Mouse (Mus musculus) intestine, embryonic 14.5 days (tissue): ENCODE results near the gene Nme7. TPM values are rescaled to one million over a fixed set of nuclear protein-coding genes. Genes with fewer than 3 reads are reported as not detected.

Source experiments
- ATAC-seq: fragments of 200-750 bp; cut with Nextera tagmentation; replicated peaks from 2 replicates; pipeline ENCODE4 v1.8.0; 2017; ENCODE audit warnings: low read depth, moderate number of reproducible peaks, moderate TSS enrichment, moderate library complexity; ENCODE audit not compliant: low FRiP score, low TSS enrichment
- DNase-seq: peaks from one replicate; pipeline ENCODE4 v3.0.0-alpha.2; 2018; ENCODE audit warnings: low spot score
- H3K27ac ChIP-seq: fragments of 300-500 bp; sonication (generic); 2 replicates; pipeline ENCODE4 v1.5.1; 2014; ENCODE audit warnings: low read depth, mild to moderate bottlenecking, control low read depth
- H3K27me3 ChIP-seq: fragments of 300-500 bp; sonication (generic); replicated peaks from 2 replicates; pipeline ENCODE4 v1.6.1; 2014; ENCODE audit warnings: low read length, control low read depth; ENCODE audit not compliant: control insufficient read depth, insufficient read depth
- H3K36me3 ChIP-seq: fragments of 300-500 bp; sonication (generic); 2 replicates; pipeline ENCODE4 v1.6.1; 2014; ENCODE audit warnings: low read length, control low read depth; ENCODE audit not compliant: control insufficient read depth, insufficient read depth
- H3K4me1 ChIP-seq: fragments of 300-500 bp; sonication (generic); replicated peaks from 2 replicates; pipeline ENCODE4 v1.6.1; 2014; ENCODE audit warnings: low read length, control low read depth, mixed read lengths; ENCODE audit not compliant: control insufficient read depth, insufficient read depth
- H3K4me2 ChIP-seq: fragments of 300-500 bp; sonication (generic); 2 replicates; pipeline ENCODE4 v1.6.1; 2014; ENCODE audit warnings: low read length
- H3K4me3 ChIP-seq: fragments of 300-500 bp; sonication (generic); 2 replicates; pipeline ENCODE4 v1.5.1; 2014; ENCODE audit warnings: low read depth, low read length, control low read depth, mixed read lengths
- H3K9ac ChIP-seq: fragments of 300-500 bp; sonication (generic); 2 replicates; pipeline ENCODE4 v1.6.1; 2014; ENCODE audit warnings: mild to moderate bottlenecking, low read length
- H3K9me3 ChIP-seq: fragments of 300-500 bp; sonication (generic); 2 replicates; pipeline ENCODE4 v1.6.1; 2016; ENCODE audit warnings: low read length, control low read depth; ENCODE audit not compliant: control insufficient read depth
- WGBS: fragments of 180-500 bp; shearing (Covaris S2); extraction: QIAGEN DNeasy Blood & Tissue Kit; methylation state at CpG from one replicate; pipeline ENCODE4 v1.1.7; 2014; 5-methylcytosine and 5-hydroxymethylcytosine counted together
- polyA plus RNA-seq: library from polyadenylated mRNA; unstranded; fragments of >200 nt; fragmentation: Nextera tagmentation; extraction: Ambion mirVana; gene quantifications from 2 replicates; pipeline ENCODE4 v1.2.1, GENCODE M21; 2014

Gene Nme7
- polyA plus RNA-seq, 1 experiment from 2014 or later = 34.5 TPM

- 66% methylated on average over 4 of the region's 4 CpGs for WGBS
- no peak overlapping the region for H3K27ac ChIP-seq
Observed at GRCm38 (mm10) chr1:164279332-164279731, 24.6 kb upstream of the Nme7 start.

GRCm38 (mm10) chr1:164284007-164284406, 19.9 kb upstream of the Nme7 start:
- Histone ChIP-seq H3K27me3 (no peaks in the 10 kb centered on the region), H3K27ac (no peak overlapping the region), H3K9me3 (no peaks in the 10 kb centered on the region), H3K4me3 (no peak overlapping the region), H3K4me2 (no peak overlapping the region), H3K9ac (no peak overlapping the region), H3K36me3 (0 out of 2 replicates have a peak, but pooled peaks cover 3% of the 10 kb centered on the region), H3K4me1 (no peaks in the 10 kb centered on the region)
- no peak for DNase-seq
- ATAC-seq = no peak
- 91% methylated on average over 3 of the region's 3 CpGs for WGBS

More at GRCm38 (mm10) chr1:164279332-164279731, 24.6 kb upstream of the Nme7 start:
- Histone ChIP-seq H3K27me3 (no peaks in the 10 kb centered on the region), H3K9me3 (no peaks in the 10 kb centered on the region), H3K36me3 (0 out of 2 replicates have a peak, but pooled peaks cover 3% of the 10 kb centered on the region), H3K4me2 (no peak overlapping the region), H3K4me1 (no peaks in the 10 kb centered on the region), H3K9ac (no peak overlapping the region), H3K4me3 (no peak overlapping the region)
- DNase-seq (no peak), ATAC-seq (no peak)

GRCm38 (mm10) chr1:164287406-164287805, 16.5 kb upstream of the Nme7 start:
- ATAC-seq (no peak), DNase-seq (no peak)
- H3K9me3 ChIP-seq = no peaks in the 10 kb centered on the region
- H3K4me1 ChIP-seq = no peaks in the 10 kb centered on the region
- WGBS = 72% methylated on average over 15 of the region's 15 CpGs
- no peak overlapping the region for H3K27ac ChIP-seq
- no peak overlapping the region for H3K9ac ChIP-seq
- no peak overlapping the region for H3K4me2 ChIP-seq
- no peaks in the 10 kb centered on the region for H3K27me3 ChIP-seq
- H3K4me3 ChIP-seq = no peak overlapping the region
- peaks cover 25% of the 10 kb centered on the region for H3K36me3 ChIP-seq

GRCm38 (mm10) chr1:164292040-164292439, 11.9 kb upstream of the Nme7 start:
- WGBS = 89% methylated on average over 5 of the region's 5 CpGs
- Histone ChIP-seq H3K9me3 (no peaks in the 10 kb centered on the region), H3K36me3 (peaks cover 60% of the 10 kb centered on the region), H3K4me3 (no peak overlapping the region), H3K4me2 (no peak overlapping the region), H3K27ac (no peak overlapping the region), H3K27me3 (no peaks in the 10 kb centered on the region), H3K9ac (no peak overlapping the region), H3K4me1 (no peaks in the 10 kb centered on the region)
- no peak for ATAC-seq
- DNase-seq = no peak

- Histone ChIP-seq H3K9me3 (no peaks in the 10 kb centered on the region), H3K27me3 (no peaks in the 10 kb centered on the region), H3K36me3 (peaks cover 80% of the 10 kb centered on the region), H3K4me3 (no peak overlapping the region), H3K27ac (no peak overlapping the region), H3K9ac (no peak overlapping the region), H3K4me2 (no peak overlapping the region), H3K4me1 (no peaks in the 10 kb centered on the region)
- DNase-seq = no peak
- 89% methylated on average over 6 of the region's 6 CpGs for WGBS
- ATAC-seq = no peak
Observed at GRCm38 (mm10) chr1:164294071-164294470, 9.8 kb upstream of the Nme7 start.

- Histone ChIP-seq H3K4me1 (no peaks in the 10 kb centered on the region), H3K9me3 (no peaks in the 10 kb centered on the region), H3K4me3 (no peak overlapping the region), H3K27ac (no peak overlapping the region), H3K4me2 (no peak overlapping the region), H3K27me3 (no peaks in the 10 kb centered on the region), H3K36me3 (peaks cover 86% of the 10 kb centered on the region), H3K9ac (no peak overlapping the region)
- ATAC-seq (no peak), DNase-seq (no peak)
- 98% methylated on average over 4 of the region's 5 CpGs for WGBS
Observed at GRCm38 (mm10) chr1:164296473-164296872, 7.4 kb upstream of the Nme7 start.

- ATAC-seq (no peak), DNase-seq (no peak)
- no peaks in the 10 kb centered on the region for H3K9me3 ChIP-seq
- H3K4me1 ChIP-seq = peaks cover 5% of the 10 kb centered on the region; the same call in 1 of the 2 replicates
- H3K4me2 ChIP-seq = no peak overlapping the region
- H3K27me3 ChIP-seq = no peaks in the 10 kb centered on the region
- H3K4me3 ChIP-seq = no peak overlapping the region
- no peak overlapping the region for H3K9ac ChIP-seq
- peaks cover 57% of the 10 kb centered on the region for H3K36me3 ChIP-seq
- 92% methylated on average over 4 of the region's 4 CpGs for WGBS
- no peak overlapping the region for H3K27ac ChIP-seq
Observed at GRCm38 (mm10) chr1:164301949-164302348, 2.0 kb upstream of the Nme7 start.

- under 1% methylated on average over 35 of the region's 35 CpGs for WGBS
Observed at GRCm38 (mm10) chr1:164307124-164307751, 3.3 kb downstream of the Nme7 start, which contains the start of gene Blzf1. Blzf1 (minus strand) TSS chr1:164307489.

GRCm38 (mm10) chr1:164307922-164308321, 4.0 kb downstream of the Nme7 start:
- Histone ChIP-seq H3K9ac (peak overlapping the region; percentile 55), H3K9me3 (no peaks in the 10 kb centered on the region), H3K27ac (no peak overlapping the region; the same call in 1 of the 2 replicates), H3K4me3 (peak overlapping the region; percentile 63), H3K27me3 (no peaks in the 10 kb centered on the region), H3K4me1 (peaks cover 11% of the 10 kb centered on the region), H3K36me3 (0 out of 2 replicates have a peak, but pooled peaks cover 8% of the 10 kb centered on the region), H3K4me2 (peak overlapping the region; percentile 77)
- WGBS = 8% methylated on average over 10 of the region's 10 CpGs
- ATAC-seq (peak; percentile 32; the same call in 1 of the 2 replicates), DNase-seq (no peak)

More at GRCm38 (mm10) chr1:164307124-164307751, 3.3 kb downstream of the Nme7 start, which contains the start of gene Blzf1:
- Histone ChIP-seq H3K9me3 (no peaks in the 10 kb centered on the region), H3K4me2 (peak within 1 kb of the TSS; percentile 77), H3K4me3 (peak within 1 kb of the TSS; percentile 63), H3K27ac (peak within 1 kb of the TSS; percentile 47; the same call in 1 of the 2 replicates), H3K9ac (peak within 1 kb of the TSS; percentile 55), H3K27me3 (no peaks in the 10 kb centered on the region), H3K36me3 (peaks cover 13% of the 10 kb centered on the region), H3K4me1 (peaks cover 11% of the 10 kb centered on the region)
- DNase-seq (peak; percentile 97), ATAC-seq (peak; percentile 99)
